Mouse (Mus musculus) liver, embryonic 14.5 days (tissue): ENCODE results near the gene Senp2. TPM values are rescaled to one million over a fixed set of nuclear protein-coding genes. Genes with fewer than 3 reads are reported as not detected.

Source experiments
- ATAC-seq: fragments of 200-750 bp; cut with Nextera tagmentation; 2 replicates; pipeline ENCODE4 v1.8.0; 2017; ENCODE audit warnings: moderate number of reproducible peaks, mild to moderate bottlenecking, moderate library complexity; ENCODE audit not compliant: insufficient read depth
- DNase-seq, 3 experiments: peaks; one replicate each; pipeline ENCODE4 v3.0.0-alpha.2; 2012 to 2013; ENCODE audit warnings: low read depth in 3 of 3, low spot score in 3 of 3
- H3K27ac ChIP-seq: fragments of 300-500 bp; sonication (generic); 2 replicates; pipeline ENCODE4 v1.5.1; 2014; ENCODE audit warnings: moderate library complexity, mild to moderate bottlenecking, control low read depth, inconsistent platforms
- H3K27me3 ChIP-seq: fragments of 300-500 bp; sonication (generic); 2 replicates; pipeline ENCODE4 v1.6.1; 2014; ENCODE audit warnings: mild to moderate bottlenecking, low read length, moderate library complexity; ENCODE audit not compliant: control insufficient read depth, insufficient read depth
- H3K36me3 ChIP-seq: fragments of 300-500 bp; sonication (generic); replicated peaks from 2 replicates; pipeline ENCODE4 v1.6.1; 2014; ENCODE audit warnings: low read depth; ENCODE audit not compliant: control insufficient read depth, insufficient read depth
- H3K4me1 ChIP-seq, 2 experiments: fragments of 200-500 bp in 1 of 2; fragments of 300-500 bp in 1 of 2; sonication (generic) in 1 of 2; replicated peaks; 2 replicates each; pipeline ENCODE4 v1.6.1; 2012 to 2014; ENCODE audit warnings: antibody characterized with exemption in 1 of 2, inconsistent platforms in 1 of 2, low read length in 1 of 2; ENCODE audit not compliant: control insufficient read depth in 2 of 2, insufficient read depth in 2 of 2
- H3K4me2 ChIP-seq: fragments of 300-500 bp; sonication (generic); 2 replicates; pipeline ENCODE4 v1.6.1; 2014; ENCODE audit warnings: low read depth, mild to moderate bottlenecking, control low read depth, moderate library complexity
- H3K4me3 ChIP-seq, 2 experiments: fragments of 200-500 bp in 1 of 2; fragments of 300-500 bp in 1 of 2; sonication (generic) in 1 of 2; 2 replicates each; pipeline ENCODE4 v1.5.1; 2012 to 2014; ENCODE audit warnings: low read depth in 2 of 2, low read length in 2 of 2, mild to moderate bottlenecking in 2 of 2, control low read depth in 1 of 2, inconsistent platforms in 1 of 2, moderate library complexity in 1 of 2; ENCODE audit not compliant: insufficient read depth in 1 of 2
- H3K9ac ChIP-seq: fragments of 300-500 bp; sonication (generic); replicated peaks from 2 replicates; pipeline ENCODE4 v1.6.1; 2014; ENCODE audit warnings: mild to moderate bottlenecking, control low read depth, moderate library complexity
- H3K9me3 ChIP-seq: fragments of 300-500 bp; sonication (generic); 2 replicates; pipeline ENCODE4 v1.6.1; 2016; ENCODE audit warnings: low read length, mixed read lengths; ENCODE audit not compliant: control insufficient read depth
- CTCF ChIP-seq: IDR thresholded peaks from 2 replicates; pipeline ENCODE4 v1.5.1; 2016; ENCODE audit warnings: antibody characterized with exemption, low read depth, control low read depth
- EP300 ChIP-seq: IDR thresholded peaks from 2 replicates; pipeline ENCODE4 v1.6.1; 2016; ENCODE audit warnings: antibody characterized with exemption, low read depth
- WGBS: fragments of 180-500 bp; shearing (Covaris S2); extraction: QIAGEN DNeasy Blood & Tissue Kit; methylation state at CpG from one replicate; pipeline ENCODE4 v1.1.7; 2014; ENCODE audit not compliant: insufficient replicate concordance; 5-methylcytosine and 5-hydroxymethylcytosine counted together
- polyA plus RNA-seq, 2 experiments: library from polyadenylated mRNA; depleted of rRNA in 1 of 2; stranded (reverse) in 1 of 2; unstranded in 1 of 2; fragments of >200 nt; fragmentation: Nextera tagmentation in 1 of 2; extraction: Ambion mirVana in 1 of 2; gene quantifications; 2 replicates each; pipeline versions ENCODE4 v1.2.1 to v1.2.3; 2012 to 2014

Senp2 gene
- polyA plus RNA-seq (2012; rRNA removed): 11.0 and 20.0 TPM in 2 replicates
- polyA plus RNA-seq (2014; fragmentation: Nextera tagmentation; extraction: Ambion mirVana): 37.2 and 40.4 TPM in 2 replicates

GRCm38 (mm10) chr16:22009099-22009584, at the start of gene Senp2:
TSS of gene Senp2 (plus strand) at chr16:22009484.
- no peaks in the 10 kb centered on the region for H3K9me3 ChIP-seq
- DNase-seq (peak; percentile 100), ATAC-seq (peak; percentile 93)
- peak within 1 kb of the TSS; percentile 95 to 99 for H3K4me3 ChIP-seq
- H3K27ac ChIP-seq: peak within 1 kb of the TSS; percentile 86
- under 1% methylated on average over 39 of the region's 45 CpGs for WGBS
- H3K4me1 ChIP-seq: peaks cover 8 to 19% of the 10 kb centered on the region in 2 experiments
- H3K9ac ChIP-seq: peak within 1 kb of the TSS; percentile 98
- no peaks in the 10 kb centered on the region; the same call in 1 of the 2 replicates for H3K27me3 ChIP-seq
- H3K36me3 ChIP-seq: peaks cover 6% of the 10 kb centered on the region; the same call in 1 of the 2 replicates
- TF ChIP-seq CTCF (no peak), EP300 (no peak)
- peak within 1 kb of the TSS; percentile 90 for H3K4me2 ChIP-seq

DNA sequence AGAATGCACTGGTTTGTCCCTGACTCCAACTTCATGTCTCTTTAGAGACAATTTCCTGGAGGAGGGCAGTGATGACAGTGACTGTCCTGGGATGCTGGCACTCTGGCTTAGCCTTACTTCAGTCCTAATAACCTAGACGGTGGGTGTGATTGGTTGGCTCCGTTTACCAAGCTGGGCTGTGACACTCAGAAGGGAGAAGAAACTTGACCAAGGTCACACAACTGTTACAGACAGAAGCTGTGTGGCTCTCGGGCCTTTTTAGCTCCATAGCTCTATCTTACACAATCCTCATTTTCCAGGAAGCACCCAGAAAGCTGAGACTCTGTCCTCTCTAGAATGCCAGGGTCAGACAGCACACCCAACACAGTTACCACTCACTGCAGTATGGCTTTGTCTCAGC, 43.7 kb upstream of the Senp2 start:
- TF ChIP-seq EP300: no peak
- no peak for TF ChIP-seq CTCF
- WGBS: 60% methylated on average over 3 of the region's 3 CpGs
- no peak for ATAC-seq

GRCm38 (mm10) chr16:21969874-21970273, 39.4 kb upstream of the Senp2 start:
- Histone ChIP-seq H3K27me3 (no peaks in the 10 kb centered on the region), H3K4me1 (no peaks in the 10 kb centered on the region), H3K27ac (no peak overlapping the region), H3K4me3 (no peak overlapping the region), H3K9ac (no peak overlapping the region), H3K9me3 (no peaks in the 10 kb centered on the region), H3K36me3 (no peaks in the 10 kb centered on the region), H3K4me2 (no peak overlapping the region)
- ATAC-seq (no peak), DNase-seq (no peak)
- TF ChIP-seq CTCF (no peak), EP300 (no peak)
- 64% methylated on average over 5 of the region's 5 CpGs for WGBS

More for the DNA sequence above, 43.7 kb upstream of the Senp2 start:
- Histone ChIP-seq H3K27ac (no peak overlapping the region), H3K27me3 (no peaks in the 10 kb centered on the region), H3K4me1 (no peaks in the 10 kb centered on the region), H3K9me3 (no peaks in the 10 kb centered on the region), H3K4me2 (no peak overlapping the region), H3K36me3 (no peaks in the 10 kb centered on the region), H3K4me3 (no peak overlapping the region), H3K9ac (no peak overlapping the region)
- DNase-seq: no peak

DNA sequence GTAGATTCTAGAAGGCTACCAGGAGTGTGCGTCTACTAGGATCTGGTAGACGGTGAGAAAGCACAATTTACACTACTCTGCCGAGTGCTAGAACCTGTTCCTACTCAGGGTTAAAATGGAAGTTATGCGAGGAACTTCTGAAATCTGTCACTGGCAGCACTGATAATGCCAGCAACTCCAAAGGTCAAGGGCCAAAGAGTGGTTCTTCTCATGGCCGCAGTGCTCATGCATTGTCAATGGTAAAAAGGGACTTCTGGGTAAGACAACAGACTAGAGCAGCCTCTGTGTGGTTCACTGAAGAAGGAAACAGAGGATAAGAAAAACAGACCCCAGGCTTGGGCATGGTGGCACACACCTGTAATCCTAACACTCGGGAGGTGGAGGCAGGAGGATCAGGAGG, 38.7 kb upstream of the Senp2 start:
- H3K9me3 ChIP-seq: no peaks in the 10 kb centered on the region
- TF ChIP-seq CTCF (no peak), EP300 (no peak)
- ATAC-seq: no peak

GRCm38 (mm10) chr16:21971446-21971845, 37.8 kb upstream of the Senp2 start:
- Histone ChIP-seq H3K27ac (no peak overlapping the region), H3K4me1 (no peaks in the 10 kb centered on the region), H3K9ac (no peak overlapping the region), H3K27me3 (peaks cover 5% of the 10 kb centered on the region), H3K36me3 (no peaks in the 10 kb centered on the region), H3K4me3 (no peak overlapping the region), H3K4me2 (no peak overlapping the region), H3K9me3 (no peaks in the 10 kb centered on the region)
- TF ChIP-seq CTCF (no peak), EP300 (no peak)
- ATAC-seq (no peak), DNase-seq (no peak)
- WGBS: 66% methylated on average over 4 of the region's 4 CpGs

More for the DNA sequence above, 38.7 kb upstream of the Senp2 start:
- Histone ChIP-seq H3K9ac (no peak overlapping the region), H3K27me3 (no peaks in the 10 kb centered on the region), H3K36me3 (no peaks in the 10 kb centered on the region), H3K27ac (no peak overlapping the region), H3K4me2 (no peak overlapping the region), H3K4me3 (no peak overlapping the region), H3K4me1 (no peaks in the 10 kb centered on the region)
- no peak for DNase-seq
- 69% methylated on average over 6 of the region's 6 CpGs for WGBS
